Mouse (Mus musculus) cortical plate, adult 2 months (tissue): ENCODE data around the gene Ccdc190. TPM values are rescaled to one million over a fixed set of nuclear protein-coding genes. Genes with fewer than 3 reads are reported as not detected.

Experiments used
- H3K27ac ChIP-seq: fragments of 200-500 bp; 2 replicates; pipeline ENCODE4 v1.5.1; 2012; ENCODE audit warnings: low read length, control low read depth, inconsistent platforms; ENCODE audit not compliant: insufficient read depth
- H3K4me1 ChIP-seq: fragments of 200-500 bp; 2 replicates; pipeline ENCODE4 v1.6.1; 2011; ENCODE audit warnings: low read length; ENCODE audit not compliant: control insufficient read depth, insufficient read depth
- H3K4me3 ChIP-seq: fragments of 200-500 bp; 2 replicates; pipeline ENCODE4 v1.5.1; 2011; ENCODE audit warnings: mild to moderate bottlenecking, low read length, control low read depth; ENCODE audit not compliant: insufficient read depth
- CTCF ChIP-seq: fragments of 200-500 bp; IDR thresholded peaks from 2 replicates; pipeline ENCODE4 v1.5.1; 2011; ENCODE audit warnings: mild to moderate bottlenecking, control low read depth, low read length; ENCODE audit not compliant: insufficient read depth; ENCODE audit errors: extremely low read depth
- POLR2A ChIP-seq: fragments of 200-500 bp; IDR thresholded peaks from 2 replicates; pipeline ENCODE4 v1.6.1; 2011; ENCODE audit warnings: mild to moderate bottlenecking, low read length, control low read depth; ENCODE audit not compliant: insufficient read depth; ENCODE audit errors: extremely low read depth
- polyA plus RNA-seq: library from polyadenylated mRNA; depleted of rRNA; stranded (reverse); fragments of >200 nt; gene quantifications from 2 replicates; pipeline ENCODE4 v1.2.3, GENCODE M21; 2012; rRNA removed

Ccdc190 gene
- polyA plus RNA-seq, 1 experiment: 30.7 TPM

- H3K4me1 ChIP-seq: no peaks in the 10 kb centered on the region
- TF ChIP-seq CTCF (0 out of 2 replicates have a peak, but pooled peaks have one; percentile 16), POLR2A (no peak)
- H3K27ac ChIP-seq: no peak overlapping the region
- H3K4me3 ChIP-seq: no peak overlapping the region
Measured at GRCm38 (mm10) chr1:169950651-169951050, 22.2 kb downstream of the Ccdc190 start.

GRCm38 (mm10) chr1:169951561-169951960 is 23.1 kb downstream of the Ccdc190 start:
- Histone ChIP-seq H3K4me1 (no peaks in the 10 kb centered on the region), H3K4me3 (no peak overlapping the region), H3K27ac (no peak overlapping the region)
- TF ChIP-seq POLR2A (no peak), CTCF (no peak)

GRCm38 (mm10) chr1:169952636-169953035 is 24.2 kb downstream of the Ccdc190 start:
- H3K4me3 ChIP-seq: no peak overlapping the region
- no peaks in the 10 kb centered on the region for H3K4me1 ChIP-seq
- TF ChIP-seq CTCF: no peak
- no peak for TF ChIP-seq POLR2A
- H3K27ac ChIP-seq: no peak overlapping the region

GRCm38 (mm10) chr1:169953106-169953505 is 24.7 kb downstream of the Ccdc190 start:
- no peak for TF ChIP-seq POLR2A
- TF ChIP-seq CTCF: no peak
- Histone ChIP-seq H3K27ac (no peak overlapping the region), H3K4me3 (no peak overlapping the region), H3K4me1 (no peaks in the 10 kb centered on the region)

- Histone ChIP-seq H3K27ac (no peak within 1 kb of the TSS), H3K4me1 (no peaks in the 10 kb centered on the region), H3K4me3 (peak within 1 kb of the TSS; percentile 56)
- TF ChIP-seq CTCF: no peak
- TF ChIP-seq POLR2A: peak; percentile 96
Measured at GRCm38 (mm10) chr1:169968792-169969515, 40.5 kb downstream of the Ccdc190 start, which contains the start of gene Hsd17b7. Hsd17b7 (minus strand) TSS chr1:169969241.

GRCm38 (mm10) chr1:169969516-169969886 is 41.1 kb downstream of the Ccdc190 start:
- Histone ChIP-seq H3K27ac (no peak overlapping the region), H3K4me3 (peak overlapping the region; percentile 56), H3K4me1 (no peaks in the 10 kb centered on the region)
- TF ChIP-seq CTCF (no peak), POLR2A (no peak)

- H3K4me3 ChIP-seq: no peak overlapping the region
- TF ChIP-seq POLR2A (no peak), CTCF (no peak)
- H3K27ac ChIP-seq: no peak overlapping the region
- H3K4me1 ChIP-seq: no peaks in the 10 kb centered on the region
Measured at GRCm38 (mm10) chr1:169970936-169971335, 42.5 kb downstream of the Ccdc190 start.

- Histone ChIP-seq H3K4me3 (no peak overlapping the region), H3K4me1 (no peaks in the 10 kb centered on the region), H3K27ac (no peak overlapping the region)
- no peak for TF ChIP-seq POLR2A
- no peak for TF ChIP-seq CTCF
Measured at GRCm38 (mm10) chr1:169971998-169972397, 43.5 kb downstream of the Ccdc190 start.

- no peak for TF ChIP-seq POLR2A
- Histone ChIP-seq H3K4me3 (no peak overlapping the region), H3K4me1 (no peaks in the 10 kb centered on the region), H3K27ac (no peak overlapping the region)
Measured at GRCm38 (mm10) chr1:169977621-169978020, 49.2 kb downstream of the Ccdc190 start.

Other genes starting within 250 kb of the Ccdc190 start
- gene Rgs4, start 181.0 kb upstream of the Ccdc190 start, polyA plus RNA-seq: 380 and 423 TPM in 2 replicates
- 13.1 and 14.2 TPM in 2 replicates for gene Hsd17b7, start 40.6 kb downstream of the Ccdc190 start, polyA plus RNA-seq
- gene Ddr2, start 182.1 kb downstream of the Ccdc190 start, polyA plus RNA-seq: 3.2 and 4.0 TPM in 2 replicates
- 51.8 and 54.1 TPM in 2 replicates for gene Uap1, start 246.3 kb downstream of the Ccdc190 start, polyA plus RNA-seq